Mouse (Mus musculus) layer of hippocampus, adult 9-10 months (tissue): ENCODE measurements around the gene Inka2.

ENCODE experiments used
- DNase-seq: peaks from one replicate; pipeline ENCODE4 v3.0.0; 2022; ENCODE audit warnings: low spot score

The Inka2 gene

DNA sequence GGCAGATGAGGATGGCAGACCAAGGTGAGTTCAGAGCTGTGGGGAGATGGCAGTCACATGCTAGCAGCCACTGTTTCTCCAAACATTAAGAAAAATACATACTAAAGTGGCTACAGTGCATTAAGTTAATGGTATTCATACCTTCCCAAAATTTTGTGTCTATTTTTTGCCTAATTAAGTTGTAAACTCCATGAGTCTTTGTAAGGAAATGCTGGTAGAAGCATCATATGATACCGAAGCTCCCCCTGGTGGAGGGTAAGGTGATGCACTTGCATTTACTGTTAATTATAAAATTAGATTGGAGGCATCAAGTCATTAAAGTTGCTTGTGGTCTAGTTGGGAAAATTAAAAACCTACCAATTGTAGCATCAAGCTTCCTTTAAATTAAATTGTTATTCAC, 21.6 kb downstream of the Inka2 start:
- no peak for DNase-seq

GRCm38 (mm10) chr3:105732360-105732759, 28.0 kb downstream of the Inka2 start:
- DNase-seq = no peak

DNA sequence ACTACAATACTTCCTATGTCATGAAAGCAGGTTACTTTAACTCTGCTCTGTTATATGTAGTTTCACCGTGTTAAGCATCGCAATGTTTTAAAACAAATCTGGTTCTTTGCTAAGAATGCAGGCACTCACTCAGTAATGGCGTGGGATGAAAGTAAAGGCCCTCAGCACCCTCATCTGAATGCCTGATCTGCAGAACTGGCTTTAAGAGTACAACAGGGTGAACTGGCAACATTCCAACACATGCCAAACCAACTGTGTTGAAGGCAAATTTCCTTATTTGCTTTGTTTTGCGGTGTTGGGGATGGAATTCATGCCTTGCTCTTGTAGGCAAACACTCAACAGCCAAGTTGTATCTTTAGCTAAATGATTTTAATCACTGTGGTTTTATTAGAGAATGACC, 29.1 kb downstream of the Inka2 start:
- DNase-seq = no peak

- DNase-seq = no peak
Observed at GRCm38 (mm10) chr3:105735285-105735684, 30.9 kb downstream of the Inka2 start.

GRCm38 (mm10) chr3:105736148-105736547, 31.7 kb downstream of the Inka2 start:
- no peak for DNase-seq

DNA sequence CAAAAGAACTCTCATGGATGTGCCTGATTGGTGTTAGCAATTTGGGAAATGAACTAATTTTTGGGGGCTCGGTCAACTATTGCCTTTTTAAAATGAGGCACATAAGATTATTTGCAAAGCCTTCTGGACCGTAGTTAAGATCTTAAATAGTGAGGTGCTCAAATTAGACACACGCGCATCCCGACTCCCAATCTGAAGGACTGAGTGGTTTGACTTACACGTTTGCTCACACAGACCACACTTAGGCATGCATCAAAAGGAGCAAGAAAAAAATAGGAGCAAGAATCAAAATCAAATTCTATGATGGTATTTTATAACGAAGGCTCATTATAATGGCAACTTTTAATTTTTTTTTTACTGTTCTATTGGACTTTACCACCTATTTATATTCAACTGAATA, 32.7 kb downstream of the Inka2 start:
- DNase-seq = no peak

GRCm38 (mm10) chr3:105737666-105738065, 33.3 kb downstream of the Inka2 start:
- DNase-seq = no peak

DNA sequence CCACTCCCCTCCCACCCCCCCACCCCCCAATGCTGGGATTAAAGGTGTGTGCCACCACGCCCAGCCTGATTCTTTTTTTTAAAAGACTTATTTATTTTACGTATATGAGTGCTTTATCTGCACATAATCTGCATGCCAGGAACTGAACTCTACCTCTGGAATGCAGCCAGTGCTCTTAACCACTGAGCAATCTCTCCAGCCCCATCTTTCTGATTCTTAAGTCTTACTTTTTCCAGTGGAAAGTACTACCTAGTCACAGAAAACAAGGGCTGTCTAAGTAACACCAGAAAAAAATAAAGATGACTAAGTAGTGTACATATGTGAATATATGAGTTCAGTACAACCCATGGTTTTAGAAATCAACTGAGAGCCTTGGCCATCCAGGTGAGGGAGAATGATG, 42.1 kb downstream of the Inka2 start:
- no peak for DNase-seq

DNA sequence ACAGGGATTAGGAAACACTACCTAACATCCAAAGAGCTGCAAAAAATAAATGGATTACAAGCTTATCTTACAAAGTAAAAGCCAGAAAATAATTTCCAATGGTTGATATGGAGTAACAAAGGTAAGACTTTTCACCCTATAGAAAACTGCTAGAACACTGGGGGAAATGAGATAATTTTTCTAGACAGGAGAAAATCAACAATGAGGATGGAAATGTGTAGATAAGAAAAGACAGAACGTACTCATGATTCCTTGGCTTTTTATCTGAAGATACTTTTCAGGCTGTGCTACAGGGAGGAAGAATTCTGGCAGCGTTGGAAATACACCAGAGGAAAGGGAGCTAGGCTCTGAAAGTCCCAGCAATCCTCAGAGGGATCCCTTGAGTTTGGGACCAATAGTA, 46.4 kb downstream of the Inka2 start:
- no peak for DNase-seq

GRCm38 (mm10) chr3:105754184-105754583, 49.8 kb downstream of the Inka2 start:
- no peak for DNase-seq

DNA sequence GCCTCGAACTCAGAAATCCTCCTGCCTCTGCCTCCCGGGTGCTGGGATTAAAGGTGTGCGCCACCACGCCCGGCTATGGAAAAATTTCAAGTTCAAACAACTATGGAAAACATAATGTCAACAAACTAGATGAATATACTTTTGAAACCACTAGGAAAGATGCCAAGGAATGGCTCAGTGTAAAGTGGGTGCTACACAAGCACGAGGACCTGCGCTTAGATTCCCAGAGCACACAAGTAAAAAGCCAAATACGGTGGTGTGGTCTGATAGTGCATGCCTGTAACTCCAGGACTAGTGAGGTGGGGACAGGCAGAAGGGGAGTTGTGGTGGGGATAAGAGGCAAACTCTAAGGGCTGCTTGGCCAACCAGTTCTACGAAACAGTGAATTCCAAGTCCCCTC, 50.7 kb downstream of the Inka2 start:
- DNase-seq = no peak

DNA sequence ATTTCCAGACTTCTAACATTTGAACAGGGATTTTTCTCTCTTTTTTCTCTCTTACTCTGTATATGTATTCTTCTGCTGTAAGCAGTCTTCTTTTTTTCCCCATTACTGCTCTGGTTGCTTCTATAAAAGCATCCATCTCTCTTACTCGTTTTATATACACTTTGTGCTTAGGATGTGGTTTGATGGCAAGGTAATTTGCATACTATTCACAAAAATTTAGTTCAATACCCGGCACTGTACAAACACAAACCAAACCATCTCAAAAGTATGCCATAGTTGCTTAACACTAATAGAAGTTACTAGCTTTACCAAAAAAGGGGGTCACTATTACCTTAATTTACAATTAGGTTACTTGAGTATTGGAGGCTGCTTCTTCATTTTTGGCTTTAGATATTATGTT, 52.1 kb downstream of the Inka2 start:
- DNase-seq = no peak

GRCm38 (mm10) chr3:105757323-105758083, 53.1 kb downstream of the Inka2 start:
- DNase-seq = no peak

- no peak for DNase-seq
Observed at GRCm38 (mm10) chr3:105758098-105758497, 53.7 kb downstream of the Inka2 start.

DNA sequence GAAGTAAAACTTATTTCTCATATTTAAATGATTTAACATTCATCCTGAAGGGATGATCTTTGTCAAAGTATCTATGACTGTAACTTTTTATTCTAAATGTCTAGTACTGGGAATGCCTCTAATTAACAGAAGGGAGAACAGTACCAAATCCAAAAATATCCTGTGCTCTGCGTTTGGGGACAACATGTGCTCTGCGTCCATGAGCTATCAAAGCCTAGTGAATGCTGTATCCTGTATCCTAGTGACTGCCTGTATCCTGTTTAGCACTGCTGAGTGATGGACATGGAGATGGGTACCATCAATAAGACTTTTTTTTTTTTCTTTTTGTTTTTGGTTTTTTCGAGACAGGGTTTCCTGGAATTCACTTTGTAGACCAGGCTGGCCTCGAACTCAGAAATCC, 54.3 kb downstream of the Inka2 start:
- DNase-seq = no peak

DNA sequence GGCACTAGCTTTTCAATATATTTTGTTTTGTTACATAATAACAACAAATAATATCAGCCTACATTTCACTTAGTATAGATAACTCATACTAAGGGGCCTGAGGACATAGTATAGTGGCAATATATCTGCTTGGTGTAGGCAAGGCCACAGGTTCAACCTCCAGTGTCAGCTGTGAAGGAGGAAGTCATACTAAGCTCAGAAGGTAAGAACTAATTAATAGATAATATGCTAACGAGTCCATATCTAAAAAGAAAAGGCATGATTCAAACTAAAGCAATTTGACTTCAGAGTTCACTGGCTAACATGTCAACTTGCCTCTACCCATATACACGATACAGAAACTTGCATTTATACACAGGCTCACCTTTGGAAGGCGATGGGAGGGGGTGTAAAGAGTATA, 55.7 kb downstream of the Inka2 start:
- no peak for DNase-seq

DNA sequence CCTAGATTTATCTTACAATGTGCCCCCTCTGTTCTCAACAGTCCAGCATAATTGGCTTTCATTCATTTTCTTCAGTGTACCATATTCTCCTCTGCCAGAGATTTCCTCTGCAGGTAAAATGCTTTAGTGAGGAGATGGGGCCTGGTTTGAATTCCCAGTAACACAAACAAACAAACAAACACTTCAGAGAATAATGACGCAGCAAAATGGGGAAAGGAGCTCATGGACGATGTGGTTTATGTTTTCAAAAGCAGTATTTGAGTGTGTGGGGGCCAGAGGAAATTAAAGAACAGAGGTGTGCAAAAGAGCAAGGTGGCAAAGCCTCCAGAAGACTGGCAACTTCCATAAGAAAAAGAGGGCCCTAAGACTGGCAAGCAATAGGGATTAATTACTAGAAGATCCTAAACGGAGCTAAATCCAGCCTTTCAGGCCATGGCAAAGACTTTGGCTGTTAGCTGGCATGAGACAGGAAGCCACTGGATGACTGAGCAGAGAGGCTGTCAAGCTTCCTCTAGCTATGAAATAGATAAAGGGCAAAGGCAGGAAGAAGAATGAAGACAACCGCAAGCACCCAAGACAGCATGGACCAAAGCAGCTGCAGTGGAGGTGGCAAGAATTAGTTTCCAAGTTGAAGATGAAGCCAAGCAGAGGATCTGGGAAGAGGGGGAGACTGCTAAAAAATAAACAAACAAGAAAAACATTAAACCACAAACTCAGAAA, 58.9 kb downstream of the Inka2 start:
- DNase-seq = no peak

GRCm38 (mm10) chr3:105768529-105768928, 64.1 kb downstream of the Inka2 start:
- no peak for DNase-seq

DNA sequence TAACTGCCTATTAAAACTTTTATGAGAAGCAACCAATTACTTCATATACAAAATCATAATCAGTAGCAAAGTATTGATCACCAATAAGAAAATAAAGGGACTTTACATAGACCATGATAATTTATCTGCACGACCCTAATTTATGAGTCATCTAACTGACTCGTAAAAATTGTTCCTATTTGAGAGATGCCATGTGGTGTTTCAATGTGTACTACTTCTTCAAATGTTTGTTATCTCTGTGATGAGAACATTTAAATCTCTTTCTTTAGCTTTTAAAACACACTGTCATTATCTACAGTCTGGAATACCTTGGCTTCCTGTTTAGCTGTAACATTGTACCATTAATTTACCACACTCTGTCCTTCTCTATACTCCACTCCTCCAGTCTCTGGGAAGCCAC, 65.0 kb downstream of the Inka2 start:
- no peak for DNase-seq
